Mouse (Mus musculus): Measurements from ENCODE around the gene Foxi3. TPM values are rescaled to one million over a fixed set of nuclear protein-coding genes. Genes with fewer than 3 reads are reported as not detected.

Gene Foxi3
- total RNA-seq (2021) (not detected), polyA plus RNA-seq (2012; rRNA removed) (not detected in 2 replicates)
- long read RNA-seq = 0 reads

- DNase-seq = peak; percentile 23
Measured at GRCm38 (mm10) chr6:70956285-70956912, at the start of gene Foxi3. TSS of gene Foxi3 (plus strand) at chr6:70956531.

- DNase-seq = no peak
Measured at GRCm38 (mm10) chr6:70909572-70909971, 46.8 kb upstream of the Foxi3 start.

GRCm38 (mm10) chr6:70910285-70910684, 46.0 kb upstream of the Foxi3 start:
- no peak for DNase-seq

- peak; percentile 8 for DNase-seq
Measured at GRCm38 (mm10) chr6:70911668-70912395, 44.5 kb upstream of the Foxi3 start.

GRCm38 (mm10) chr6:70912396-70912765, 44.0 kb upstream of the Foxi3 start:
- no peak for DNase-seq

GRCm38 (mm10) chr6:70918827-70919226, 37.5 kb upstream of the Foxi3 start, which contains the start of gene Tex37:
TSS of gene Tex37 (minus strand) at chr6:70918927.
- no peak for DNase-seq

- peak; percentile 19 for DNase-seq
Measured at GRCm38 (mm10) chr6:70921274-70922074, 34.9 kb upstream of the Foxi3 start.

GRCm38 (mm10) chr6:70931801-70932200, 24.5 kb upstream of the Foxi3 start:
- DNase-seq = no peak

GRCm38 (mm10) chr6:70953274-70953673, 3.1 kb upstream of the Foxi3 start:
- no peak for DNase-seq

GRCm38 (mm10) chr6:70954040-70954439, 2.3 kb upstream of the Foxi3 start:
- DNase-seq = no peak

GRCm38 (mm10) chr6:70955291-70955800, 985 bp upstream of the Foxi3 start:
- DNase-seq = no peak

- DNase-seq = no peak
Measured at GRCm38 (mm10) chr6:70955841-70956240, 490 bp upstream of the Foxi3 start.

- peak; percentile 7 for DNase-seq
Measured at GRCm38 (mm10) chr6:70956936-70957335, 605 bp downstream of the Foxi3 start.

GRCm38 (mm10) chr6:70957341-70957940, 1.1 kb downstream of the Foxi3 start:
- no peak for DNase-seq

- no peak for DNase-seq
Measured at GRCm38 (mm10) chr6:70964116-70964830, 7.9 kb downstream of the Foxi3 start.

- DNase-seq = no peak
Measured at GRCm38 (mm10) chr6:70965694-70966093, 9.4 kb downstream of the Foxi3 start.

- DNase-seq = no peak
Measured at GRCm38 (mm10) chr6:70967422-70967821, 11.1 kb downstream of the Foxi3 start.

GRCm38 (mm10) chr6:70968291-70968690, 12.0 kb downstream of the Foxi3 start:
- DNase-seq = no peak

GRCm38 (mm10) chr6:70973066-70973465, 16.7 kb downstream of the Foxi3 start:
- no peak for DNase-seq

- no peak for DNase-seq
Measured at GRCm38 (mm10) chr6:70981036-70981435, 24.7 kb downstream of the Foxi3 start.

- no peak for DNase-seq
Measured at GRCm38 (mm10) chr6:70982416-70982815, 26.1 kb downstream of the Foxi3 start.

Data from adrenal gland, adult 2 months (tissue).